Mouse (Mus musculus): Measurements from ENCODE around the gene Pbld2. TPM values are rescaled to one million over a fixed set of nuclear protein-coding genes. Genes with fewer than 3 reads are reported as not detected.

Pbld2 gene
- polyA plus RNA-seq (2012; ENCODE audit: low replicate concordance) = not detected in 2 replicates

GRCm38 (mm10) chr10:63023749-63024579, at the start of gene Pbld2, which contains the start of gene Hnrnph3:
Pbld2 (plus strand) TSS chr10:63024315.
Hnrnph3 (minus strand) TSS chr10:63024217.

GRCm38 (mm10) chr10:62980039-62980954, 43.8 kb upstream of the Pbld2 start, which contains the start of gene Rufy2:
Rufy2 (plus strand) TSS chr10:62980223.

GRCm38 (mm10) chr10:63059862-63060261, 35.7 kb downstream of the Pbld2 start, which contains the start of gene Pbld1:
Pbld1 (plus strand) TSS chr10:63060162.

GRCm38 (mm10) chr10:63099521-63099920, 75.4 kb downstream of the Pbld2 start, which contains the start of gene Atoh7:
Atoh7 (plus strand) TSS chr10:63099651.

Other genes with a start within 250 kb of the Pbld2 start
- 2.2 and 13.8 TPM in 2 replicates for gene Ccar1, start 232.0 kb upstream of the Pbld2 start, polyA plus RNA-seq (2012; ENCODE audit: low replicate concordance)
- 0.08 and 0.39 TPM in 2 replicates for gene Tet1, start 115.3 kb upstream of the Pbld2 start, polyA plus RNA-seq (2012; ENCODE audit: low replicate concordance)
- gene Slc25a16, start 103.7 kb upstream of the Pbld2 start, polyA plus RNA-seq (2012; ENCODE audit: low replicate concordance) = 8.8 and 20.5 TPM in 2 replicates
- gene Dna2, start 77.3 kb upstream of the Pbld2 start, polyA plus RNA-seq (2012; ENCODE audit: low replicate concordance) = 6.0 and 9.1 TPM in 2 replicates
- gene Rufy2, start 44.1 kb upstream of the Pbld2 start, polyA plus RNA-seq (2012; ENCODE audit: low replicate concordance) = 3.9 and 4.1 TPM in 2 replicates
- 15.2 and 16.7 TPM in 2 replicates for gene Hnrnph3, start 98 bp upstream of the Pbld2 start, polyA plus RNA-seq (2012; ENCODE audit: low replicate concordance)
- not detected in 2 replicates for gene Pbld1, start 35.8 kb downstream of the Pbld2 start, polyA plus RNA-seq (2012; ENCODE audit: low replicate concordance)
- not detected in 2 replicates for gene Atoh7, start 75.3 kb downstream of the Pbld2 start, polyA plus RNA-seq (2012; ENCODE audit: low replicate concordance)
- gene Mypn, start 179.6 kb downstream of the Pbld2 start, polyA plus RNA-seq (2012; ENCODE audit: low replicate concordance) = 0.07 TPM in 1 of 2 replicates, not detected in the other
- gene Herc4, start 219.5 kb downstream of the Pbld2 start, polyA plus RNA-seq (2012; ENCODE audit: low replicate concordance) = 25.4 and 53.0 TPM in 2 replicates